Mouse (Mus musculus): ENCODE measurements at regions not wholly inside any gene's neighbourhood (a gene's known extent, or its start where the extent isn't known, plus 50 kb on each side); places are given as distances from the start of the nearest gene placed in this dataset.

DNA sequence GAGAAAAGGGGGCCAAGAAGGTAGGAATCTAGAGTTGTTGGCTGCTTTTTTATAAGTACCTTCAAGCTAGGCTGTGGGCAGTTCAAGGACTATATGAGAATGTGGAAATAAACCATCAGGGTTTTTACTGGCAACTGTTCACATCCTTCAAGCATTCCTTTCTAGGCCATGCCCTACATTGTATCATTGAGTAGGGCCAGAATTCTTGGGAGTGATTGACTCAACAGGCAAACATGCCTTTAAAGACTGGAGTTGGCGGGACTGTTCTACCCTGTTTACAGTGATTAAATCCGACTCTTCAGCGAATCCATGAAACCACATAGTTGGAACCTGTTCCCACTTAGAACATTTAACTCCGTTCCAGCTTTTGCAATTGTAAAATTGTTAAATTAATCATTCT lies 463.8 kb downstream of the Pid1 start:
- TF ChIP-seq POLR2A (IDR thresholded peaks at IDR 0.05; ENCODE audit: low read depth, low read length) (no peak), CTCF (IDR thresholded peaks at IDR 0.05; ENCODE audit: extremely low read depth, insufficient read length, insufficient replicate concordance, low read depth, low read length) (no peak)

Measured in small intestine, adult 2 months (tissue).